Mouse (Mus musculus): ENCODE measurements around the gene Taar7e.
"Not testable (repeated sequence)": the region's sequence is repeated elsewhere in the genome, so short reads cannot be mapped to it uniquely, and the experiment has no call there.

Taar7e gene

DNA sequence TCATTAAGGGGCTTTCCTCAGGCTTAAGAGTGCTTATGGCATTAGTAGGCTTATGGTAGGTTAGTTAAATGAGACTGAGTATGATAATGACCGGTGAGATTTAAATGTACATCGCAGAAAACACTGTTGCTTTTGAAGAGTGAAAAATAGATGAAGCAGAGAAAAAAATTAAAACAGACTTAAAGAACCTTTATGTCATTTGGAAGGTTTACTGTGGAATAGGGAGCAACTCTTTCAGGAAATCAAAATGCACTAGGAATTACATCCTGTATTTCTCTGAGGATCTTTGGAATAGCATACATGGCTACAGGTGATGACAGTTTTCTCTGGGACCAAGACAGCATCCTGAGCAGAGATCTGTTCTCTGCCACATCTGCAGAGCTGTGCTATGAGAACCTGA, at the start of gene Taar7e:
TSS of gene Taar7e (plus strand) at position 301 of the 400 bp plus-strand sequence.
- no peak for DNase-seq

- no peak for DNase-seq
These were observed 44.0 kb upstream of the Taar7e start, which contains the start of gene Taar7a for GRCm38 (mm10) chr10:23993381-23993780. Gene Taar7a (minus strand): TSS chr10:23993481.

GRCm38 (mm10) chr10:23999639-24000038, 37.8 kb upstream of the Taar7e start, which contains the start of gene Taar7b:
Gene Taar7b (plus strand): TSS chr10:23999939.
- no peak for DNase-seq

DNA sequence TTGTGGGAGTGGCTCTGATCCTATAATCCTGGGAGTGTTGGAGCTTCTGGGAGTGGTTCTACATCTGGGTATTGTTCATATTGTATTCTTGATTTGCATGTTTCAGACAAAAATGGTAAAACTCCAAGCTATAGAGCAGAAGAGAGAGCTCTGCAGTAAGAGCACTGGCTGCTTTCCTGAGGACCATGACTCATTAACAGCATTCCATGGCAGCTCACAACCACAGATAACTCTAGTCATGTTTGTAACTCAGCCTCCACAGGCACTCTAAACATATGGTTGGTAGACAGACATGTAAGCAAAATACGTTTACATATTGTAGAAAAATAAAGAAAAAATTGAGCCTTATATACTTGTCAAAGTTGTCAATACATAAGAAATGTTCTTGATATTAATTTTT, 31.0 kb upstream of the Taar7e start:
- no peak for DNase-seq

- DNase-seq, result no peak
These were observed 30.4 kb upstream of the Taar7e start for GRCm38 (mm10) chr10:24007034-24007433.

DNA sequence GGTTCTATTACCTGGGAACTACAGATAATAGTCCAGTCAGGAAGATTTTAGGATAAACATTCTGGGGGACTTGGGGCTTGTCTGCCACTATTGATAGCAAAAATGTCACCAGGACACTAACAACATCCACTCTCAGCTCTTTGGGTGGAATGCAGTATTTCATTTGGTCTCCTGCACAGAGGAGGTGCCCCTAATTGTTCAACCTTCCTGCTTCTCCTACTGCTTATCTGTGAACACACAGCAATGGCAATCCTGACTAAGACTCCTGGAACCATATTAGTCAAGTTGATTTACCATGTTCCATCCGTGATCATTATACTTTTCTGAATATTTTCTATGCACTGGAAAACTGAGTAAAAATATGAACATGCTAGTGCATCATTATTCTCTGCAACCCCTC, 29.3 kb upstream of the Taar7e start:
- DNase-seq, result no peak

DNA sequence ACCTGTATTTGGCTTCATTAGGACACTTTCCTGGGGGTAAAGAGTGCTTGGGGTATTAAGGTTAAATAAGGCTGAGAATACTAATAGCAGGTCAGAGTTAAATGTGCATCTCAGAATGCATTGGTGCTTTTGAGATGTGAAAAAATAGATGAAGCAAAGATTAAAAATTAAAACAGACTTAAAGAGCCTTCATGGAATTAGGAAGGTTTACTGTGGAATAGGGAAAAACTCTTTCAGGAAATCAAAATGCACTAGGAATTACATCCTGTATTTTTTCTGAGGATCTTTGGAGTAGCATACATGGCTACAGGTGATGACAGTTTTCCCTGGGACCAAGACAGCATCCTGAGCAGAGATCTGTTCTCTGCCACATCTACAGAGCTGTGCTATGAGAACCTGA, 10.5 kb upstream of the Taar7e start, which contains the start of gene Taar7d:
TSS of gene Taar7d (plus strand) at position 301 of the 400 bp plus-strand sequence.
- DNase-seq, result no peak

GRCm38 (mm10) chr10:24031347-24031746, 6.1 kb upstream of the Taar7e start:
- no peak for DNase-seq

DNA sequence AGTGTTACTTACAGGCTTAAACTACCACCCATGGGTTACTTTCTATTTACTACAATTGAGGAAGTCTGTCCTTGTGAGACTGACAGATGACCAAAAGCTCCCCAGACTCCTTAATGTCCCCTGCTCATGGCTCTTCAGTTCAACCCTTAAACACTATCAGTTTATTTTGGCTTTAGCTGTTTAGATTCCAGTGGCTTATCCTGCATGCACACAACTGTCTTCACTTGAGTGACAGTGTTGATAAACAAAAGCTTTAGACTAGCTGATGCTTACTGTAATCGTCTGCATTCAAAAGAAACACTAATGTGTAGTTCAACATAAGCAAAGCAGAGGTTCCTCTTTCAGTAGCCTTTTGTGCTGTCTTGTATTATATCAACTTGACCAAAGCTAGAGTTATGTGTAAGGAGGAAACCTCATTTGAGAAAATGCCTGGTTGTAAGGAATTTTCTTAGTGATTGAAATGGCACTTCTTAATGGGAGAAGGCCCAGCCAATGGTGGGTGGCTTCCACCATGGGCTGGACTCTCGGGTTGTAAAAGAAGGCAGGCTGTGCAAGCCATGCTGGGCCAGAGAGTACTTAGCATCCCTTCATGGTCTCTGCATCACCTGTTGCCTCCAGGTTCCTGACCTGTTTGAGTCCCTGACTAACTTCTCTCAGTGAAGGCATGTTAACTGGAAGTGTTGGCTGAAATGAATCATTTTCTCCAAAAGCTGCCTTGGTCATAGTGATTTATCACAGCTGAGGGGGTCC, 2.9 kb downstream of the Taar7e start:
- no peak for DNase-seq

DNA sequence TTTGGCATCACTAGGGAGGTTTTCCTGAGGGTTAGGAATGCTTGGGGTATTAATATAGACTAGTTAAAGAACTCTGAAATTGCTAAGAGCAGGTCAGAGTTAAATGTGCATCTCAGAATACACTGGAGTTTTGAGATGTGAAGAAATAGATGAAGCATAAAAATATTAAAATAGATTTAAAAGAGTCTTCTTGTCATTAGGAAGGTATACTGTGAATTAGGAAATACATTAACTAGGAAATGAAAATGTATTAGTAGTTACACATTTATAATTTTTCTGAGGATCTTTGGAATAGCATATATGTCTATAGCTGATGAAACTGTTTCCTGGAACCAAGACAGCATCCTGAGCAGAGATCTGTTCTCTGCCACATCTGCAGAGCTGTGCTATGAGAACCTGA, 11.8 kb downstream of the Taar7e start, which contains the start of gene Taar7f:
TSS of gene Taar7f (plus strand) at position 301 of the 400 bp plus-strand sequence.
- no peak for DNase-seq

DNA sequence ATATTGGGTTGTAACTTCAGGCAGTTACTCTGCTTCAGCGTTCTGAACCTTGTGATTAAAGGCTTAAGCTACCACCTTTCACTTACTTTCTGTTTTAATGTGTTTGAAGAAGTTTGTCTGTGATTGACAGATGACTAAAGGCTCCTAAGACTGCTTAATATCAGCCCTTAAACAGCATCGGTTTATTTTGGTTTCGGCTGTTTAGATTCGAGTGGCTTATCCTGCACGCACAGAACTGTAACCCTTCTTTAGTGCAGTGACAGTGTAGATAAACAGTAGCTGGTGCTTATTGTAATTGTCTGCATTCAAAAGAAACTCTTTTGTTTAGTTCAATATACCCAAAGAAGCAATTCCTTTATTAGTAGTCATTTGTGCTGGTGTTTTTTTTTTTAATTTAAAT, 14.6 kb downstream of the Taar7e start:
- DNase-seq, result no peak

- no peak for DNase-seq
These were observed 21.6 kb downstream of the Taar7e start for GRCm38 (mm10) chr10:24058986-24059385.

DNA sequence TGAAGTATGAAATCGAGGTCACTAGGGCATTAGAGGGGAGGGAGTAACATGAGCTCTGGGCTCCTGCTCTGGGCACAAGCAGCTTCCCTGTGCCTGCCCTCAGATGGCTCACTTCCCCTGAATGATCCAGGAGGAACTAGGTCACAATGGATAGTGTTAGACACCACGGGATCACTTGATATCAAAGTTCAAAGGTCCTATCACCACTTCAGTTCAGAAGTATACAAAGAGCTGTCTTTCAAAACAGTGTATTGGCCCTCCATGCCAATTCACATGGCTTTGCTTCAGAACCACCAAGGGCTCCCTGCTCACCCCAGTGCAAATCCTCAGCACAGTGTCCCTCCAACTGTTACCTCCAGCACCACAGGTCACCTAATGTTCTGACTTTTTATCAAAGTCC, 37.3 kb downstream of the Taar7e start:
- not testable (repeated sequence) for DNase-seq

GRCm38 (mm10) chr10:24076200-24076599, 38.8 kb downstream of the Taar7e start, which contains the start of gene Taar8a:
Gene Taar8a (plus strand): TSS chr10:24076500.
- not testable (repeated sequence) for DNase-seq

DNA sequence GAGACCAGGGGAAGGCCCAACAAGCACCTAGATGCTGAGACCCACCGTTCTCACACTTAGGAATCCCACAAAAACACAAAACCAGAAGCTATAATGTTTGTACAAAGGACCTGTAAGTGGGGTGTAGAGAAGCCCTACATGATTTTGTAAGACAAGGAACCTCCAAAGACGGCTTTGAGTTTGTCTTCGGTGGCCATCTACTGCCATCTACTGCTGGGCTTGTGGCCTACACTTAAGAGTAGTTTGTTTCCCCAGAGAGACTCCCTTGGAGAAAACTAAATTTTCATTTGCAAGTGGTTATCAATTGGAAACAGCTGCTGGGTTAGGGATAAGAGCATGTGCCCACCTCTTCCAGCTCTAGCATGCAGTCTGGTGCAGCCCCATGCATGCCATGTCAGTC, 42.8 kb downstream of the Taar7e start:
- DNase-seq, result peak; percentile 2 to 5

DNA sequence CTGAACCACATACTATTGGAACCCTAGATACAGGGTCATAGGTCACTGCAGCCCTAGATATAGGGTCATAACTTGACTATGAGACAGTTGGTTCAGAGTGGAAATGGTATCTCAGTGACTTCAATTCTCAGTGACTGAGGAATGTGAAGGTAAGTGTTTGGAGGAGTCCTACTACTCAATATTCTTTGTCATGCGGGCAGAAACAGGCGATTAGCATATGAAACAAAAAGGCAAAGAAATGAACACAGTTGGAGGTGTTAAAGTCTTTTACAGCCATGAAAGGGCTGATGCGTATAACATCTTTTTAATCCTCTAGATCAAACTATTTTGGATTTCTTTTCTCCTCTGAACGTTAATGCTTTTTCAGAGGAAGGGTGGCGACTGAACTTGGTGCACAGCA, 48.5 kb downstream of the Taar7e start:
- DNase-seq, result no peak

GRCm38 (mm10) chr10:24086555-24086954, 49.1 kb downstream of the Taar7e start:
- no peak for DNase-seq

DNA sequence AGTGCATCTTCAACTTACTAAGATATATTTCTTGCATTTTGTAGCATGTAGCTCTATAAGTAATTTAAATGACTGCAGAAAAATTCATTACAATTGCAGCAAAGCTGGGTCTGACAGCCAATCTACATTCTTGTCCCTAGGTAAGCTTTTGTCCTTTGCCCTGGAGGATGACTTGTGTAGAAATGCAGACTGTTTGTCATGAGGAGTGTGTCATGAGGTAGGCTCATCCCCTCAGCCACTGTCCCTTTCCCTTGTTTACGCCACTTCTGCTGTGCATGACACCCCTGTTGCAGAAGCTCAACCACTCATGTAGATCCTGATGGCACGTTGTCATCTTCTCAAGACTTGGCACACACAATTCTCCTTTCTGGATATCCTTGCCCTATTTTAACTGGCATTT, 49.8 kb downstream of the Taar7e start:
- DNase-seq, result no peak
